Mouse (Mus musculus): ENCODE measurements around the gene Prpf31. TPM values are rescaled to one million over a fixed set of nuclear protein-coding genes. Genes with fewer than 3 reads are reported as not detected.

Gene Prpf31
- total and polyA plus RNA-seq, 3 experiments = 146 to 334 (median 187) TPM

DNA sequence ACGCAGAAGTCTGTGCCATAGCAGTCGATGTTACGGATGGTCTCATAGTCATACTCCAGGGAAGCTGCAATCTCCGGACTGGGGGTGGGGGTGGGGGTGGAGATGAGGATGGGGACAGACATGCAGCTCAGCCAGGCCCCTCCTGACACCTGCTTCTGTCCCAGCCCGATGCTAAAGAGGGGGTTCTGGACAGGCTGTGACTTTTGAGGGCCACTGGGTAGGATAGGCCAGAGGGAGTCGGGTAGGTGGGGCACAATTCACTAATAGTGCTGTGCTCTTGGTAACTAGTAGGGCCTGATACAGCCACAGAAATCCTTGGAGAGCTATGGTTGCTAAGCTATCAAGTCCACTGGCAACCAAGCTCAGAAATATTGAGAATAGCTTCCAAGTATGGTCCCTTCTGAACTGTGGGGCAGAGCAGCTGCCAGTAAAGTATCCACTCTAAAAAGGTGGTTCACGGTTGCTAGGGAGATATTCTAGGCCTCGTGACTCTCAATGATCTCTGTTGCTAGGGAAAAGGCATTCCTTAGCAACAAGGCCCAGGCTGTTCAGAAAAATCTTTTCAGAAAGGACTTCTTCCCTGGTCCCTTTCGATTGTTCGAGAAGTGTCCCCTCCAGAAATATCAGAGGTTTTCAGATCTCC lies 54.2 kb downstream of the Prpf31 start:
- Histone ChIP-seq H3K27ac (ENCODE audit: control insufficient read depth, low read depth, low read length) (no peak overlapping the region), H3K4me1 (ENCODE audit: control insufficient read depth in 1 of 2, insufficient read depth in 2 of 2, low read length in 2 of 2) (no peaks in the 10 kb centered on the region), H3K36me3 (ENCODE audit: control insufficient read depth in 1 of 2, insufficient read depth in 2 of 2, low read length in 2 of 2) (no peaks in the 10 kb centered on the region), H3K9ac (ENCODE audit: control insufficient read depth, low read depth, low read length, poor library complexity, severe bottlenecking) (no peak overlapping the region), H3K9me3 (replicated peaks; ENCODE audit: insufficient read depth, low read length) (no peaks in the 10 kb centered on the region), H3K79me2 (ENCODE audit: control insufficient read depth, insufficient read depth, low read length, poor library complexity) (no peaks in the 10 kb centered on the region), H3K27me3 (ENCODE audit: control insufficient read depth in 1 of 2, insufficient read depth in 2 of 2, low read length in 2 of 2) (no peaks in the 10 kb centered on the region), H3K4me3 (ENCODE audit: control insufficient read depth in 1 of 2, insufficient read depth in 1 of 2, low read depth in 2 of 2, low read length in 2 of 2) (no peak overlapping the region)
- no peak for DNase-seq (ENCODE audit: low read depth, low spot score)
- TF ChIP-seq SIN3A (IDR thresholded peaks at IDR 0.05; ENCODE audit: low read length) (no peak), TAL1 (IDR thresholded peaks at IDR 0.05; ENCODE audit: low read length) (no peak), TBP (IDR thresholded peaks at IDR 0.05; ENCODE audit: low read depth, low read length) (no peak), CTCF (IDR thresholded peaks at IDR 0.05 in 2 of 3, conservative IDR thresholded peaks at IDR 0.05 in 1 of 3; ENCODE audit: control insufficient read depth in 1 of 3, insufficient read depth in 1 of 3, low read depth in 2 of 3, low read length in 3 of 3, poor library complexity in 1 of 3, severe bottlenecking in 1 of 3) (no peak), EP300 (IDR thresholded peaks at IDR 0.05; ENCODE audit: low read depth in 1 of 2, low read length in 2 of 2) (no peak), BHLHE40 (IDR thresholded peaks at IDR 0.05; ENCODE audit: borderline replicate concordance, low read depth, low read length) (no peak), HCFC1 (IDR thresholded peaks at IDR 0.05; ENCODE audit: low read depth, low read length) (no peak)

DNA sequence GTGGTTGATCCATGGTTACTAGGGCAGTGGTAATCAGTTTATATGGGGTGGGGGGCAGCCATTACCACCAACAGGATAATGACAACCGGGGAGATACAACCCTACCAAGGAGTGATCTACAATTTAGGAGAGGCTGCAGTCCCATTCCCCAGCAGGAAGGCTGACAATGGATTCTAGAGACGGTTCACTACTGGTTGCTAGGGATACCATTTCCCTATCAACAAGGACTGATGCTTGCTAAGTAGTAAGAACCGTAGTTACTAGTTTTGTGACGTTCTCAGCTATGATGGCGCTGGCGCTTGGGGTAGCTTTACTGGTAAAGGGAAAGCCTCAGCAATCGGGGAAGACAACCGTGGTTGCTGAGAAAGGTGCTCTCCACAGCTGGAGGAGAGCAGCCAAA lies 54.9 kb downstream of the Prpf31 start:
- no peak for DNase-seq (ENCODE audit: low read depth, low spot score)
- H3K36me3 ChIP-seq (ENCODE audit: control insufficient read depth in 1 of 2, insufficient read depth in 2 of 2, low read length in 2 of 2) = no peaks in the 10 kb centered on the region

DNA sequence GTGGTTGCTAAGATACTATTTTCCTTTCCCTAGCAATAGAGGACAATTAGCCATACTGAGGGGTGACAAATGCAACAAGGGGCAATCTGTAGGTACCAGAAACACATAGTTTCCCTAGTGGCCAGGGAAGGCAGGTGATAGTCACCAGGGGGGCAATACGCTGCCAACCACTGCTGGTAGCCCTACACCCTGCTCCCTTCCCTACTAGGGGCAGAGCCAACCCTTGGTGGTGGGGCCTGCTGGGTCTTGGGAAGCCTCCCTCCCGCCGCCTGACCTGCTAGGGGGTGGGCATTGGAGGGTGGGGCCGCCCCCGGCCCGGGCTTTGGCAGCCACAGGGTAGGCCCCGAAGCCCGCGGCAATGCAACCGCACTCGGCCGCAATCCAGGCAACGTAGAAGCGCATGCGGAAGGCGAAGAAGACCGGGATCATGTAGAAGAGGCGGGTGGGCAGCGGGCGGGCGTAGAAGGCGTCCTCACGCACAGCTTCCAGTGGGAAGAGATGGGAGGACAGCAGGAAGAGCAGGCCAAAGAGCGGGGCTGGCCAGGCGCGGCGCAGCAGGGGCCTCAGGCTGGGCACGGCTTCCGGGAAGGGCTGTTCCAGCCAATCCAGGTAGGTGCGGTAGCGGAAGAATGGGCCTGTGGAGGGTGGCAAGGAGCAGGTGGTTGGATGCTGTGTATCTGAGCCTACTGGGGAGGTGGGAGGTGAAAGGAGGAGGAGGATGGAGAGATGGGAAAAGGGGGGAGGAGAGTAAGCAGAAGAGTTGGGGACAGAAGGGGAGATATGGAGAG lies 55.8 kb downstream of the Prpf31 start:
- H3K79me2 ChIP-seq (ENCODE audit: control insufficient read depth, insufficient read depth, low read length, poor library complexity) = no peaks in the 10 kb centered on the region
- no peak for DNase-seq (ENCODE audit: low read depth, low spot score)
- H3K9me3 ChIP-seq (replicated peaks; ENCODE audit: insufficient read depth, low read length) = no peaks in the 10 kb centered on the region
- H3K27ac ChIP-seq (ENCODE audit: control insufficient read depth, low read depth, low read length) = no peak overlapping the region
- no peaks in the 10 kb centered on the region for H3K36me3 ChIP-seq (ENCODE audit: control insufficient read depth in 1 of 2, insufficient read depth in 2 of 2, low read length in 2 of 2)
- H3K9ac ChIP-seq (ENCODE audit: control insufficient read depth, low read depth, low read length, poor library complexity, severe bottlenecking) = no peak overlapping the region
- no peaks in the 10 kb centered on the region for H3K27me3 ChIP-seq (ENCODE audit: control insufficient read depth in 1 of 2, insufficient read depth in 2 of 2, low read length in 2 of 2)
- H3K4me1 ChIP-seq (ENCODE audit: control insufficient read depth in 1 of 2, insufficient read depth in 2 of 2, low read length in 2 of 2) = peaks cover 0 to under 1% of the 10 kb centered on the region in 2 experiments; a peak in 1 of 4 replicates
- TF ChIP-seq USF1 (IDR thresholded peaks at IDR 0.05; ENCODE audit: low read depth, low read length) = no peak
- no peak for TF ChIP-seq KAT2A (conservative IDR thresholded peaks at IDR 0.05; ENCODE audit: low read depth, low read length)
- no peak for TF ChIP-seq MAX (IDR thresholded peaks at IDR 0.05; ENCODE audit: low read length)
- no peak for TF ChIP-seq ZC3H11A (IDR thresholded peaks at IDR 0.05; ENCODE audit: low read depth, low read length)
- no peak for TF ChIP-seq MAZ (IDR thresholded peaks at IDR 0.05; ENCODE audit: low read depth, low read length)
- TF ChIP-seq USF2 (IDR thresholded peaks at IDR 0.05; ENCODE audit: borderline replicate concordance in 1 of 2, insufficient read depth in 1 of 2, low read depth in 1 of 2, low read length in 2 of 2) = no peak
- no peak for TF ChIP-seq SMC3 (IDR thresholded peaks at IDR 0.05; ENCODE audit: low read depth, low read length)
- no peak for TF ChIP-seq POLR2AphosphoS2 (IDR thresholded peaks at IDR 0.05; ENCODE audit: low read length)
- TF ChIP-seq MYC (IDR thresholded peaks at IDR 0.05; ENCODE audit: low read depth, low read length) = no peak
- no peak for TF ChIP-seq MEF2A (IDR thresholded peaks at IDR 0.05; ENCODE audit: extremely low read depth, insufficient replicate concordance, low read depth, low read length, poor library complexity, severe bottlenecking)
- no peak for TF ChIP-seq JUND (IDR thresholded peaks at IDR 0.05; ENCODE audit: low read depth, low read length)
- no peak for TF ChIP-seq BHLHE40 (IDR thresholded peaks at IDR 0.05; ENCODE audit: borderline replicate concordance, low read depth, low read length)
- no peak for TF ChIP-seq EP300 (IDR thresholded peaks at IDR 0.05; ENCODE audit: low read depth in 1 of 2, low read length in 2 of 2)
- no peak for TF ChIP-seq CHD1 (IDR thresholded peaks at IDR 0.05; ENCODE audit: low read depth, low read length)
- H3K4me3 ChIP-seq (ENCODE audit: control insufficient read depth in 1 of 2, insufficient read depth in 1 of 2, low read depth in 2 of 2, low read length in 2 of 2) = no peak overlapping the region

More for the DNA sequence above, 54.9 kb downstream of the Prpf31 start:
- Histone ChIP-seq H3K79me2 (ENCODE audit: control insufficient read depth, insufficient read depth, low read length, poor library complexity) (no peaks in the 10 kb centered on the region), H3K4me1 (ENCODE audit: control insufficient read depth in 1 of 2, insufficient read depth in 2 of 2, low read length in 2 of 2) (no peaks in the 10 kb centered on the region), H3K9ac (ENCODE audit: control insufficient read depth, low read depth, low read length, poor library complexity, severe bottlenecking) (no peak overlapping the region), H3K27ac (ENCODE audit: control insufficient read depth, low read depth, low read length) (no peak overlapping the region), H3K4me3 (ENCODE audit: control insufficient read depth in 1 of 2, insufficient read depth in 1 of 2, low read depth in 2 of 2, low read length in 2 of 2) (no peak overlapping the region), H3K9me3 (replicated peaks; ENCODE audit: insufficient read depth, low read length) (no peaks in the 10 kb centered on the region), H3K27me3 (ENCODE audit: control insufficient read depth in 1 of 2, insufficient read depth in 2 of 2, low read length in 2 of 2) (no peaks in the 10 kb centered on the region)
- TF ChIP-seq MAFK (IDR thresholded peaks at IDR 0.05; ENCODE audit: borderline replicate concordance, low read depth, low read length) = no peak
- TF ChIP-seq HCFC1 (IDR thresholded peaks at IDR 0.05; ENCODE audit: low read depth, low read length) = no peak
- TF ChIP-seq CHD1 (IDR thresholded peaks at IDR 0.05; ENCODE audit: low read depth, low read length) = no peak
- no peak for TF ChIP-seq SMC3 (IDR thresholded peaks at IDR 0.05; ENCODE audit: low read depth, low read length)
- no peak for TF ChIP-seq MAX (IDR thresholded peaks at IDR 0.05; ENCODE audit: low read length)
- no peak for TF ChIP-seq POLR2AphosphoS5 (IDR thresholded peaks at IDR 0.05; ENCODE audit: borderline replicate concordance, low read depth, low read length)
- no peak for TF ChIP-seq UBTF (IDR thresholded peaks at IDR 0.05; ENCODE audit: borderline replicate concordance, insufficient read depth, low read depth, low read length)
- TF ChIP-seq ZMIZ1 (IDR thresholded peaks at IDR 0.05; ENCODE audit: low read depth, low read length) = no peak
- no peak for TF ChIP-seq RCOR1 (IDR thresholded peaks at IDR 0.05; ENCODE audit: low read depth, low read length)

Data from MEL (cell line).